Mouse (Mus musculus) forebrain, embryonic 10.5 days (tissue): ENCODE results near the gene Ifrd2. TPM values are rescaled to one million over a fixed set of nuclear protein-coding genes. Genes with fewer than 3 reads are reported as not detected.
"Not testable (repeated sequence)": the region's sequence is repeated elsewhere in the genome, so short reads cannot be mapped to it uniquely, and the experiment has no call there.

Experiments
- DNase-seq: peaks from one replicate; pipeline ENCODE4 v3.0.0-alpha.2; 2017; ENCODE audit warnings: low spot score; ENCODE audit errors: extremely low spot score
- H3K27ac ChIP-seq: fragments of 300-500 bp; sonication (generic); 2 replicates; pipeline ENCODE4 v1.5.1; 2016; ENCODE audit warnings: mild to moderate bottlenecking
- H3K27me3 ChIP-seq: fragments of 300-500 bp; sonication (generic); 2 replicates; pipeline ENCODE4 v1.6.1; 2016; ENCODE audit warnings: mild to moderate bottlenecking; ENCODE audit not compliant: poor library complexity, severe bottlenecking
- H3K36me3 ChIP-seq: fragments of 300-500 bp; sonication (generic); replicated peaks from 2 replicates; pipeline ENCODE4 v1.6.1; 2016; ENCODE audit warnings: mild to moderate bottlenecking, moderate library complexity
- H3K4me1 ChIP-seq: fragments of 300-500 bp; sonication (generic); 2 replicates; pipeline ENCODE4 v1.6.1; 2016
- H3K4me3 ChIP-seq: fragments of 300-500 bp; sonication (generic); 2 replicates; pipeline ENCODE4 v1.5.1; 2016; ENCODE audit warnings: mild to moderate bottlenecking, moderate library complexity
- H3K9me3 ChIP-seq: fragments of 300-500 bp; sonication (generic); 2 replicates; pipeline ENCODE4 v1.6.1; 2016; ENCODE audit warnings: mild to moderate bottlenecking, moderate library complexity
- WGBS: fragments of 180-500 bp; shearing (Covaris S2); methylation state at CpG from one replicate; pipeline ENCODE4 v1.1.7; 2016; 5-methylcytosine and 5-hydroxymethylcytosine counted together
- polyA plus RNA-seq: library from polyadenylated mRNA; unstranded; fragments of >200 nt; fragmentation: Nextera tagmentation; extraction: Ambion mirVana; gene quantifications from 2 replicates; pipeline ENCODE4 v1.2.1, GENCODE M21; 2016

The Ifrd2 gene
- polyA plus RNA-seq, 1 experiment from 2014 or later, result 58.6 TPM

DNA sequence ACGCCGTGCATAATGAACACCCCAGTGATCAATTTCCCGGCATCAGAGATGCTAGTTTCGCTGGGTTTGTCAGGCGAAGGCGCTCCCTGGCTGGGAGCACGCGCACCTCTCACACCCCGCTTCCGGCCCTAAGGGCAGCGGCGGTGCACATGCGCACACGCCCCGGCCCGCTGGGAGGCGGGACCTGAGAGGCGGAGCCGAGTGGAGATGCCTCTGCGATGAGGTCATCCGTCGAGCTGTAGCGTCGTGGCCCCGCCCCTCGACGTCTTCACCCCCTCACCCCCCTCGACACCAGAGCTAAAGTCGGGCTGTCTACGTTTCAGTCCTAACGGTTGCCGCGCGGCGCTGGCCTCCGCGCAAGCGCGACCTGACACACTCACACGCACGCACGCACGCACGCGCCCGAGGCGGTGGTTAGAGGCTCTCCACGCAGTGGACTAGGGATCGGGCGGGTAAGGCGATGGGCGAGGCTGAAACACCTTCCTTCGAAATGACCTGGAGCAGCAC is 33.1 kb upstream of the Ifrd2 start:
- Histone ChIP-seq H3K27ac (peak overlapping the region; percentile 96), H3K9me3 (no peaks in the 10 kb centered on the region), H3K27me3 (peaks cover 39% of the 10 kb centered on the region), H3K4me1 (peaks cover 73% of the 10 kb centered on the region), H3K4me3 (peak overlapping the region; percentile 88), H3K36me3 (peaks cover 34% of the 10 kb centered on the region)
- under 1% methylated on average over 53 of the region's 53 CpGs for whole genome bisulfite sequencing
- DNase-seq, result peak; percentile 98

DNA sequence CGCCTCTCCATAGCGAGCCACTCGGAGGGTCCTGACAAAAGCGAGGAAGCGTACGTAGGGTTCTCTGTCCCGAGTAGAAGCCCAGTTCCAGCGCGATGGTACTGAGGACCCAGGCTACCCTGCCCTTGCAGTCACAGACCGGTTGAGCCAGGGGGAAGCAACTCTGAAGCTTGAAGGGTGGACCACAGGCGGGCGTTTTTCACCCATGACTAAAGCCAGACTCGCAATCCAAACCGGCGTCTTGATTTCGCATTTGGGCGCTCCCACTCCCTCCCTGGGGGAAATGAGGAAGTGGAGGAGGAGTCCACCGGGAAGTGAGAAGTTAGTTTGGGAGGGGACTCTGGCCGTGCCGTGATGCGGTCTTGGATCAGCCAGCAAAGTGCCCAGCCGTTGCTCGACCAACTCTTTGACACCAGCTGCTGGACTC is 32.4 kb upstream of the Ifrd2 start:
- peaks cover 41% of the 10 kb centered on the region for H3K36me3 ChIP-seq
- H3K4me3 ChIP-seq, result peak overlapping the region; percentile 88
- DNase-seq, result peak; percentile 60
- peak overlapping the region; percentile 96 for H3K27ac ChIP-seq
- H3K27me3 ChIP-seq, result peaks cover 32% of the 10 kb centered on the region
- under 1% methylated on average over 23 of the region's 23 CpGs for WGBS
- H3K4me1 ChIP-seq, result peaks cover 68% of the 10 kb centered on the region
- H3K9me3 ChIP-seq, result no peaks in the 10 kb centered on the region

DNA sequence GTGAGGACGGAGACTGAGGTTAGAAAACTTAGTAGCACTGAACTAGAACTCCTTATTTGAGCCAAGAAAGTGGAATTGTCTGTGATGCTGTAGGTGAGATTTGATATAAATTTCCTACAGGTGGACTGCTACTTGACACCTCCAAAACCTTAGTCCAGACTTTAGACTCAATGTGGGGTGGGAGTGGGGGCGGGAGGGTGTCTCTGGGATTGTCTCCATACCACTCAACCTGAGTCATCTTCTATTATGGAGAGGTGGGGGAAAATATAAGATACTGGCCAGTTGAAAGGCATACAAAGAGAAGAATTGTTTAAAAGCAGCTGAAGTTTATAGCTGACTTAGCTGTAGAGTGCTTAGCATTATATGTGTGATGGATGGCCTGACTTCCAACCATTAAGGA is 31.7 kb upstream of the Ifrd2 start:
- no peak for DNase-seq
- H3K27me3 ChIP-seq, result peaks cover 26% of the 10 kb centered on the region
- 56% methylated on average over 2 of the region's 2 CpGs for WGBS
- H3K4me3 ChIP-seq, result peak overlapping the region; percentile 88
- peak overlapping the region; percentile 96 for H3K27ac ChIP-seq
- peaks cover 61% of the 10 kb centered on the region for H3K4me1 ChIP-seq
- no peaks in the 10 kb centered on the region for H3K9me3 ChIP-seq
- peaks cover 48% of the 10 kb centered on the region for H3K36me3 ChIP-seq

DNA sequence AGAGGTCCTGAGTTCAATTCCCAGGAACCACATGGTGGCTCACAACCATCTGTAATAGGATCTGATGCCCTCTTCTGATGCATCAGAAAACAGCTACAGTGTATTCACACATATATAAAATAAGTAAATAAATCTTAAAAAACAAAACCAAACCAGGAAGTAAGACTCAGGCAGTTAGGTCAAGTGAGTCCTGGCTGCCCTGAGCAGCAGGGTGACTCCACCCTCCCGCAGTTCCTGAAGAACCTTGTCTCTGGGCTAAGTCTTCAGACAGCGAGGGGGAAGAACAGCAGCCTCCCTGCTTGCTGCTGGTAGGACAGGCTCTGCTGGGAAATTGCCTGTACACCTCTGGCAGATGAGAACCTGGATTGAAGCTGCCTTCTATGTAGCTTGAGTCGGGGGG is 31.1 kb upstream of the Ifrd2 start:
- Histone ChIP-seq H3K4me3 (peak overlapping the region; percentile 88), H3K36me3 (peaks cover 54% of the 10 kb centered on the region), H3K27ac (no peak overlapping the region), H3K4me1 (peaks cover 55% of the 10 kb centered on the region), H3K9me3 (no peaks in the 10 kb centered on the region), H3K27me3 (peaks cover 19% of the 10 kb centered on the region)
- WGBS, result 74% methylated on average over 3 of the region's 3 CpGs
- no peak for DNase-seq

DNA sequence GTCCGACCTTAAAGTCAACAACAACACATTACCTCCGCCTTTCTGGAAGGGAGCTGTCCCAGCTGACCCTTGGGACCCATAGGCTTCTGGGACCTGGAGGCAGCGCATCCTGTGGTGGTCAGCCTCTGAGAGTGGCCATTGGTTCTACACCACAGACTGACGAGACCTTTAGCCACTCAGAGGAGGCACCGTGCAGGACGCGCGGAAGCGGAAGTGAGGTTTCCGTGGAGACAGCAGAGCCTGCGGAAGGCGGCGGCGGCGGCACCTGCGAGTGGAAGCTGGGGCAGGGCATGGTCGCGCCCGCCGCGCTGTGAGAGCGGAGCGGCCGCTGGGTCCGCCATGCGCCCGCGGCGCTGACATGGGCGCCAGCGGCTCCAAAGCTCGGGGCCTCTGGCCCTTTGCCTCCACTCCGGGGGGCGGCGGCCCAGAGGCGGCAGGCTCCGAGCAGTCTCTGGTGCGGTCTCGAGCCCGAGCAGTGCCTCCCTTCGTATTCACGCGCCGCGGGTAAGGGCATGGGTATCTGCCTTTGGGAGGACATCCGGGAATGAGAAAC is 24.3 kb upstream of the Ifrd2 start, which contains the start of gene Tusc2:
Gene Tusc2 (plus strand): TSS at position 227 of the 553 bp plus-strand sequence.
- 1% methylated on average over 46 of the region's 46 CpGs for WGBS
- peaks cover 72% of the 10 kb centered on the region for H3K36me3 ChIP-seq
- no peaks in the 10 kb centered on the region for H3K9me3 ChIP-seq
- peak within 1 kb of the TSS; percentile 88 for H3K27ac ChIP-seq
- DNase-seq, result peak; percentile 96
- no peaks in the 10 kb centered on the region for H3K27me3 ChIP-seq
- peak within 1 kb of the TSS; percentile 93 for H3K4me3 ChIP-seq
- peaks cover 61% of the 10 kb centered on the region for H3K4me1 ChIP-seq

DNA sequence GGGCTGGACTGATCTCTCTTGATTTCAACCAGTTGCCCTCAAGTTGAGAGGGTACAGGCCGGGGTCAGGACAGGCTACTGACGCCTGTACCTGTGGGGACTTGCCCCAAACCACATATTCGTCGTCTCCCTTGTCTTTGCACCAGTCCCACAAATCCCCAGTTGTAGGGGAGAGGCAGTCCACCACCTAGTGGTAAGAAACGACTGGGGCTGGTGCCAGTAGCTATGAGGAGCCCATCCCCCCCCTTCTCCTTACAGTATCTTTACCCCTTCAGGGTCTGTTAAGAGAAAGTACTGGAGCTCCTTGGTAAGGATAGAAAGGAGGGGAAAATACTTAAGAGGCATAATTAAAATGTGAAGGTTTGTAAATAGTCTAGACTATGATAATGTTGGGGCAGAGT is 21.9 kb upstream of the Ifrd2 start:
- H3K9me3 ChIP-seq, DNase-seq, H3K27me3 ChIP-seq, H3K27ac ChIP-seq: not testable (repeated sequence)
- 53% methylated on average over 5 of the region's 5 CpGs for WGBS
- H3K36me3 ChIP-seq, result peaks cover 53% of the 10 kb centered on the region
- H3K4me1 ChIP-seq, result peaks cover 75% of the 10 kb centered on the region
- H3K4me3 ChIP-seq, result peak overlapping the region; percentile 93; the same call in 1 of the 2 replicates

DNA sequence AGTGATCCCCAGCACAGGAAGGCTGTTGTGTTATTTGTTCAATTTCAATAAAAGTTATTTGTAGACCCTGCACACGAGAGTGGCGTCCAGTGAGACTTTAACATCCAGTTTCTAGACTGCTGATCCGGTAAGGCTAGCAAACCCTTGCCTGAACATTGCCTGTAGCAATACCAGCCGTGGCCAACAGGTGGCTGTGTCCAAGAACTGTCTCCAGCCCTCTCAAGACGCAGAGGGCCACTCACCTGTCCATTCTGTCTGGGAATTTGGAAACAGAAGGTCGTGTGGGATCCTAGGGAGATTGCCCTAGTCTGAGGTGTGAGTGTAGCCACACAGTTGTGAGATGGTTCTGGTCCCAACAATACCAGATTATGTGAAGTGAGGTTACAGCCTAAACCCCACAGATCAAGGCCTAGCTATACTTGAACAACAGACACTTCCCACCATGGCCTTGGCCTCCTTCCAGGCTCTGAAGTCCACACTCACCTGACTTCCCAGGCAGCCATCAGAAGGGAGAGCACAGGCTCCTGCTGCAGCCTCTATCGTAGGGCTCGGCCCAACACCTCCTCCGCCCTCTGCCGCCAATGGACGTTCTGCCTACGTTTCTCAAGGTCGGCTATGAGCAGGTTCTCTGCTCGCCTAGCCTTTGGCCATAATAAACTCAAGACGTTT is 21.3 kb upstream of the Ifrd2 start:
- Histone ChIP-seq H3K4me1 (peaks cover 82% of the 10 kb centered on the region), H3K36me3 (peaks cover 53% of the 10 kb centered on the region), H3K27ac (peak overlapping the region; percentile 65; the same call in 1 of the 2 replicates)

DNA sequence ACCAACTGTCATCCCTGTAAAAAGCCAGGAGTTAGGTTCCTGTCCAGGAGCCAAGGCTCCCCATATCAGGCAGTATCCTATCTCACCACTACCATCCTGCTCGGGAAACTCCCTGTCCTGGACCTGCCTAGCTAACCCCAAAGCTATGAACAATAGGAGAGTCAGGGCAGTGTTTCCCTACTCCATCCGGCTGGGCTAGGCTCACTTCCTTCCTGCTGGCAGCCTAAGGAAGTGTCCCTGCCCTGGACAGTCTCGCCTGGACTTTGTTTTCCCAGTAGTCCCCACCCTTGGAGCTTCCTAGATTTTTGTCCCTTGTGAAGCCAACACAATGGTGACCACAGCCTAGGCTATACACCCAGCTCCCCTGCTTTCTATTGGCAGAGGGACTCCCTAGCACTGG is 20.6 kb upstream of the Ifrd2 start:
- Histone ChIP-seq H3K9me3 (no peaks in the 10 kb centered on the region), H3K4me1 (peaks cover 88% of the 10 kb centered on the region), H3K36me3 (peaks cover 53% of the 10 kb centered on the region), H3K27ac (peak overlapping the region; percentile 94), H3K27me3 (no peaks in the 10 kb centered on the region), H3K4me3 (peak overlapping the region; percentile 93)
- 65% methylated on average over 3 of the region's 3 CpGs for WGBS
- DNase-seq, result no peak

More for the DNA sequence above, 21.3 kb upstream of the Ifrd2 start:
- peak; percentile 80 for DNase-seq
- Histone ChIP-seq H3K27me3 (no peaks in the 10 kb centered on the region), H3K4me3 (peak overlapping the region; percentile 93; the same call in 1 of the 2 replicates), H3K9me3 (no peaks in the 10 kb centered on the region)
- 61% methylated on average over 15 of the region's 15 CpGs for WGBS

DNA sequence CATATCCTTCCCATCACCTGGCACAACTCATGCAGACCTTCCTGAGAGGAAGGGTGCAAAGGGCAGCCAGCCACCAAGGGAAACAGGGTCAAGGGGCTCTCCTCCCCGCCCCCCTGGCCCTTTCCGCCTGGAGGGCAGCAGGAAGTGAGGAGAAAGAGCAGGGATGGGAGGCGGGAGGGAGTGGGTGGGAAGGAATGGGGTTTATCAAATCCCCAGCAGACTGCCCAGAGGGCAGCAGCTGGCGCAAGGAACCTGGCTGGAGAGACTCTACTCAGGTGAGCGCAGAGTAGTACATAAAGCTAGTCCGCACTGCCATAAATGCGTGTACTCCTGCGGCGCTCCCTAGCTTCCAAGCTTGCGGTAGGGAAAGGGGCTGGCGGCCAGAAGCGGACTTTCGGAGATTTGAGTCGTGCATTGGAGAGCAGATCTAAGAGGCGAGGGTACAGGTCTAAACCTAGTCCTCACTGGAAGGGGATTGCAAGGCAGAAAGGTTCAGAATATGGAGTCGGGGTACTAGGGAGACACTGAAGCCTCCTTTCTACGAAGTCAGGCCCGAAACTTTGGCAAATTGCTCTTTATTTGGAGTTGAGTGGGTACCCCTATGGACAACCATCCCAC is 19.6 kb upstream of the Ifrd2 start, which contains the start of gene Hyal2:
Gene Hyal2 (plus strand): TSS at position 244 of the 618 bp plus-strand sequence.
- Histone ChIP-seq H3K27me3 (no peaks in the 10 kb centered on the region), H3K4me1 (peaks cover 86% of the 10 kb centered on the region), H3K27ac (peak within 1 kb of the TSS; percentile 94), H3K36me3 (peaks cover 55% of the 10 kb centered on the region), H3K9me3 (no peaks in the 10 kb centered on the region), H3K4me3 (peak within 1 kb of the TSS; percentile 93)
- DNase-seq, result no peak
- WGBS, result 4% methylated on average over 18 of the region's 18 CpGs

DNA sequence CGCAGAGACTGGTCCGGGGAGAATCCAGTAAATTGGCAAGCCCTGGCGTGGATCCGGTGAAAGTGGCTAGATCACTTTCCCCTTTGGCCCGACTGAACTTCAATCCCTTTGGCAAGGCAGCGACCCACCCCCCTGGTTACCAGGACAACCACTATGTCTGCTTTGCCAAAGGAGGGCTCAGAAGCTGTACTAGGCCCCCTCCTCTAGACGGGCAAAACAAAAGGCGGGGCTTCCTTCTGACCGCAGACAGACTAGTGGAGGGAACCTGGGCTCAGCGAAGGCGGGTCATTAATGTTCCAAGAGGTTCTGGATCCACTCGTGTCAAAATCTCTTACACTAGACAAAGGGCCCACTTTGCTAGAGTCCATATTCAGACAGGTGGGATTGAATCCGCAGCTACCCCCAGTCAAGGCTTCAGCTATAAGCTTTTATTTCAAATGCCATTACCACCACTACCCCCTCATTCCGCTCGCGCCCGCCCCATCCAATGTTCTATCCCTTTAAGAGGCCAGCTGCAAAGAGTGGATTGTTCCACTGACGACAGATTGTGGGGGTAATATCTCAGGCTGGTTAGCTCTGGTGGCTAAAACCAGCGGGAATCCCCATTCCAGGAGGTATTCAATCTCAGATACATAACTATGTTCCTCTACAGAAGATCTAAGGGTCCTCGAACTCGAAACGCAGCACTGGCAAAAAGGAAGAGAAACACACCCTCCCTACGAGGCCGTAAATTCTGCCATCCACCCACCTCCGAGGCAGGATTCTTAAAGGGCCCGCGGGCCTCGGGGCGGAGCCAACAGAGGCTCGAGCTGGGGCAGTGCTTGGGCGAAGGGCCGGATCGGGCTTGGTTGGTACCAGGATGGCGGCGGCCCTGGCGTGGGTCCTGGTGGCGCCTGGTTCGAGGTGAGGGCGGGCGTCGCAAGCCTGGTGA is 18.8 kb upstream of the Ifrd2 start:
- under 1% methylated on average over 41 of the region's 41 CpGs for WGBS
- Histone ChIP-seq H3K27me3 (no peaks in the 10 kb centered on the region), H3K9me3 (peaks cover 2% of the 10 kb centered on the region; the same call in 1 of the 2 replicates), H3K27ac (peak overlapping the region; percentile 94), H3K4me1 (peaks cover 78% of the 10 kb centered on the region), H3K4me3 (peak overlapping the region; percentile 93), H3K36me3 (peaks cover 63% of the 10 kb centered on the region)
- peak; percentile 90 for DNase-seq

DNA sequence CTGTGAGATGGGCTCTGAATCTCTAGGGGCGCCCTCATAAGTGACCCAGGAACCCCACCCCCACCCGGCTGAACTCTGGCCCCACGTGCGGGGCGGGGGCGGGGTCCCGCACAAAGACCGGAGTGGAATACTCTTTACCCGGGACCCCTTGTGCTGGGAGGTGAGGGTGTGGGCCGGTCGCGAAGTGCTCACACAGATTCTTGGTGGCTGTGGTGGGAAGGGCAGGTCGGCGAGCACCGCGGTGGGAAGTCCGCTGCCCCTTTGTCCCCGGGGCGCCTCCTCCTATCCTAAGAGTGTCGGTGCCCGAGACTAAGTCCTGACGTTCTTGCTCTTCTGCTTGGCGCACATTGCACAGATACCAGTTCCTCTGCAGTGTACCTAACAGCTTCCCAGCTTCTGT is 18.2 kb upstream of the Ifrd2 start:
- peak overlapping the region; percentile 93 for H3K4me3 ChIP-seq
- WGBS, result under 1% methylated on average over 23 of the region's 23 CpGs
- no peak for DNase-seq
- H3K9me3 ChIP-seq, result peaks cover 3% of the 10 kb centered on the region; the same call in 1 of the 2 replicates
- peaks cover 68% of the 10 kb centered on the region for H3K36me3 ChIP-seq
- peak overlapping the region; percentile 94 for H3K27ac ChIP-seq
- H3K4me1 ChIP-seq, result peaks cover 71% of the 10 kb centered on the region
- no peaks in the 10 kb centered on the region for H3K27me3 ChIP-seq

DNA sequence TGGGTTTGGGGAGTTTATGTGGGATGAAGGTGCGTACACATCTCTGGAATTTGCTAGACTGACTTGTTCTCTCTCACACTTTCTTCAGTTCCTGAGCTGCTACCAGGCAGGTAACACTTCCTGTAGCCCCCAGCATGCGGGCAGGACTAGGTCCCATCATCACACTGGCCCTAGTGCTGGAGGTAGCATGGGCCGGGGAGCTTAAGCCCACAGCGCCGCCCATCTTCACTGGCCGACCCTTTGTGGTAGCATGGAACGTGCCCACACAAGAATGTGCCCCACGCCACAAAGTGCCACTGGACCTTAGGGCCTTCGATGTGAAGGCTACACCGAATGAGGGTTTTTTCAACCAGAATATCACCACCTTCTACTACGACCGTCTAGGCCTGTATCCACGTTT is 17.4 kb upstream of the Ifrd2 start:
- peaks cover 64% of the 10 kb centered on the region for H3K4me1 ChIP-seq
- H3K4me3 ChIP-seq, result peak overlapping the region; percentile 93
- WGBS, result 63% methylated on average over 13 of the region's 13 CpGs
- peak overlapping the region; percentile 94 for H3K27ac ChIP-seq
- no peaks in the 10 kb centered on the region for H3K27me3 ChIP-seq
- H3K9me3 ChIP-seq, result peaks cover 3% of the 10 kb centered on the region; the same call in 1 of the 2 replicates
- peaks cover 68% of the 10 kb centered on the region for H3K36me3 ChIP-seq
- no peak for DNase-seq
